Mouse (Mus musculus) gastrocnemius, postnatal 4 days (tissue): ENCODE results near the gene Gm5934. TPM values are rescaled to one million over a fixed set of nuclear protein-coding genes. Genes with fewer than 3 reads are reported as not detected.
"Not testable (repeated sequence)": the region's sequence is repeated elsewhere in the genome, so short reads cannot be mapped to it uniquely, and the experiment has no call there.

Experiments used
- DNase-seq, 2 experiments: peaks; one replicate each; pipeline ENCODE4 v3.0.0; 2021 to 2022; ENCODE audit warnings: low spot score in 2 of 2, mixed read lengths in 2 of 2
- long read RNA-seq, 2 experiments: library from polyadenylated mRNA; stranded (forward); transcript quantifications; one replicate each; pipeline ENCODE4 v2.0.0; 2021
- total RNA-seq, 2 experiments: library from RNA; stranded (reverse); gene quantifications; 2 replicates each; pipeline ENCODE4 v1.2.3; 2021

Gm5934 gene
- total RNA-seq, result not detected
- long read RNA-seq, experiment 1, result 0 reads
- long read RNA-seq, experiment 2, result 0 reads

DNA sequence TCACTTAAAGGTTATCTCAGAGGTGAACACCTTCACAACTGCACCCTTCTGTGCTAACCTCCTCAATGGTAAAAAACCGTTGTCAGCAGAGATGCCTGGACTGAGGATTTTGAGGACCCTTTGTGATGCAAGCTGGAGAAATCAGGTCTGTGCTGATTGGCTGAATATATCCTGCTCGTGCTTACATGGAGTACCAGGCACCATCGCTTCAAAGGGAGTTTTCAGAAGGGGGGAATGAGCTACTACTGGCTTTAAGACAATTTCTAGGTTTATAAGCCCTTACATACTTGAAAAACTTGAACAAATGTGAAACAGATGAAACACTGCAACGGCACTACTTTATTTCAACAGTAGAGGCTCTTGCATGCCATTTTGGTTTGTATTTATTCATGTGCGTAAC lies at the start of gene Gm5934:
Gene Gm5934, minus strand, starts transcription at position 101 of the 400 bp plus-strand sequence.
- not testable (repeated sequence) for DNase-seq

Other genes starting within 250 kb of the Gm5934 start
- gene Gm4297, start 74.1 kb upstream of the Gm5934 start, total RNA-seq, result not detected